Mouse (Mus musculus) liver, embryonic 16.5 days (tissue): Measurements from ENCODE around the gene Lrrc28. TPM values are rescaled to one million over a fixed set of nuclear protein-coding genes. Genes with fewer than 3 reads are reported as not detected.
A peak's percentile ranks its signal among the peaks of the same experiment; 100 is the strongest.

Experiments
- ATAC-seq: fragments of 200-750 bp; cut with Nextera tagmentation; 2 replicates; pipeline ENCODE4 v1.8.0; 2017; ENCODE audit warnings: low read depth, mild to moderate bottlenecking, moderate number of reproducible peaks, moderate library complexity
- H3K27ac ChIP-seq: fragments of 300-500 bp; sonication (generic); 2 replicates; pipeline ENCODE4 v1.5.1; 2014; ENCODE audit warnings: mild to moderate bottlenecking, low read length
- H3K27me3 ChIP-seq: fragments of 300-500 bp; sonication (generic); 2 replicates; pipeline ENCODE4 v1.6.1; 2014; ENCODE audit warnings: low read depth, low read length, mixed read lengths; ENCODE audit not compliant: control insufficient read depth, insufficient read depth
- H3K36me3 ChIP-seq: fragments of 300-500 bp; sonication (generic); 2 replicates; pipeline ENCODE4 v1.6.1; 2014; ENCODE audit warnings: mild to moderate bottlenecking; ENCODE audit not compliant: control insufficient read depth, insufficient read depth
- H3K4me1 ChIP-seq: fragments of 300-500 bp; sonication (generic); 2 replicates; pipeline ENCODE4 v1.6.1; 2014; ENCODE audit warnings: low read depth, low read length, mixed read lengths; ENCODE audit not compliant: control insufficient read depth
- H3K4me2 ChIP-seq: fragments of 300-500 bp; sonication (generic); 2 replicates; pipeline ENCODE4 v1.6.1; 2014; ENCODE audit warnings: low read depth, low read length, mixed read lengths
- H3K4me3 ChIP-seq: fragments of 300-500 bp; sonication (generic); 2 replicates; pipeline ENCODE4 v1.5.1; 2014; ENCODE audit warnings: low read depth, mild to moderate bottlenecking, low read length
- H3K9ac ChIP-seq: fragments of 300-500 bp; sonication (generic); 2 replicates; pipeline ENCODE4 v1.6.1; 2014; ENCODE audit warnings: low read depth, low read length
- H3K9me3 ChIP-seq: fragments of 300-500 bp; sonication (generic); replicated peaks from 2 replicates; pipeline ENCODE4 v1.6.1; 2016; ENCODE audit warnings: low read length; ENCODE audit not compliant: control insufficient read depth
- WGBS: fragments of 180-500 bp; shearing (Covaris S2); extraction: QIAGEN DNeasy Blood & Tissue Kit; methylation state at CpG from one replicate; pipeline ENCODE4 v1.1.7; 2014; ENCODE audit not compliant: insufficient replicate concordance; 5-methylcytosine and 5-hydroxymethylcytosine counted together
- polyA plus RNA-seq: library from polyadenylated mRNA; unstranded; fragments of >200 nt; fragmentation: Nextera tagmentation; extraction: Ambion mirVana; gene quantifications from 2 replicates; pipeline ENCODE4 v1.2.1, GENCODE M21; 2015

Lrrc28 gene
- polyA plus RNA-seq, 1 experiment from 2014 or later, result 5.3 TPM

GRCm38 (mm10) chr7:67468180-67468579, 176.9 kb downstream of the Lrrc28 start:
- Histone ChIP-seq H3K4me2 (no peak overlapping the region), H3K27me3 (no peaks in the 10 kb centered on the region), H3K4me1 (no peaks in the 10 kb centered on the region), H3K9me3 (no peaks in the 10 kb centered on the region), H3K36me3 (no peaks in the 10 kb centered on the region), H3K4me3 (no peak overlapping the region), H3K27ac (no peak overlapping the region), H3K9ac (no peak overlapping the region)
- no peak for ATAC-seq
- 80% methylated on average over 3 of the region's 3 CpGs for WGBS

- H3K4me2 ChIP-seq, result no peak overlapping the region
- no peak overlapping the region for H3K27ac ChIP-seq
- no peak overlapping the region for H3K4me3 ChIP-seq
- H3K27me3 ChIP-seq, result no peaks in the 10 kb centered on the region
- no peak overlapping the region for H3K9ac ChIP-seq
- no peaks in the 10 kb centered on the region for H3K9me3 ChIP-seq
- ATAC-seq, result no peak
- 61% methylated on average over 2 of the region's 2 CpGs for WGBS
- H3K4me1 ChIP-seq, result peaks cover 4% of the 10 kb centered on the region
- H3K36me3 ChIP-seq, result no peaks in the 10 kb centered on the region
These were observed 178.7 kb downstream of the Lrrc28 start for GRCm38 (mm10) chr7:67466322-67466721.

GRCm38 (mm10) chr7:67464633-67465032, 180.4 kb downstream of the Lrrc28 start:
- no peak overlapping the region for H3K4me2 ChIP-seq
- no peak for ATAC-seq
- H3K27me3 ChIP-seq, result no peaks in the 10 kb centered on the region
- H3K27ac ChIP-seq, result no peak overlapping the region
- no peak overlapping the region for H3K9ac ChIP-seq
- peaks cover 4% of the 10 kb centered on the region for H3K4me1 ChIP-seq
- no peak overlapping the region for H3K4me3 ChIP-seq
- H3K36me3 ChIP-seq, result no peaks in the 10 kb centered on the region
- WGBS, result 60% methylated on average over 8 of the region's 8 CpGs
- no peaks in the 10 kb centered on the region for H3K9me3 ChIP-seq

- H3K27ac ChIP-seq, result no peak overlapping the region
- H3K9ac ChIP-seq, result no peak overlapping the region
- H3K27me3 ChIP-seq, result no peaks in the 10 kb centered on the region
- no peak overlapping the region for H3K4me2 ChIP-seq
- peaks cover 4% of the 10 kb centered on the region for H3K4me1 ChIP-seq
- H3K4me3 ChIP-seq, result no peak overlapping the region
- peak; percentile 22; the same call in 1 of the 2 replicates for ATAC-seq
- no peaks in the 10 kb centered on the region for H3K36me3 ChIP-seq
- 30% methylated on average over 7 of the region's 7 CpGs for WGBS
- no peaks in the 10 kb centered on the region for H3K9me3 ChIP-seq
These were observed 181.5 kb downstream of the Lrrc28 start for GRCm38 (mm10) chr7:67463565-67463964.

Other genes with a start within 250 kb of the Lrrc28 start
- 5.0 and 6.0 TPM in 2 replicates for gene Ttc23, start 2.1 kb upstream of the Lrrc28 start, polyA plus RNA-seq
- 0.05 and 0.28 TPM in 2 replicates for gene Synm, start 114.5 kb upstream of the Lrrc28 start, polyA plus RNA-seq